Mouse (Mus musculus) heart, adult 2 months (tissue): ENCODE data around the gene Fance. TPM values are rescaled to one million over a fixed set of nuclear protein-coding genes. Genes with fewer than 3 reads are reported as not detected.

Experiments used
- DNase-seq, 2 experiments: peaks; one replicate each; pipeline ENCODE4 v3.0.0; 2021
- H3K27ac ChIP-seq: fragments of 200-600 bp; 2 replicates; pipeline ENCODE4 v1.8.1; 2022
- H3K27me3 ChIP-seq: fragments of 200-500 bp; 2 replicates; pipeline ENCODE4 v1.6.1; 2012; ENCODE audit warnings: mild to moderate bottlenecking, low read length, inconsistent platforms, mixed read lengths; ENCODE audit not compliant: control insufficient read depth, insufficient read depth
- H3K36me3 ChIP-seq: fragments of 200-500 bp; 2 replicates; pipeline ENCODE4 v1.6.1; 2012; ENCODE audit warnings: low read length, inconsistent platforms; ENCODE audit not compliant: control insufficient read depth, insufficient read depth
- H3K4me1 ChIP-seq: fragments of 200-500 bp; 2 replicates; pipeline ENCODE4 v1.6.1; 2011; ENCODE audit warnings: low read length; ENCODE audit not compliant: control insufficient read depth, insufficient read depth
- H3K4me3 ChIP-seq: fragments of 200-600 bp; 2 replicates; pipeline ENCODE4 v1.8.1; 2022
- H3K79me2 ChIP-seq: fragments of 200-500 bp; replicated peaks from 2 replicates; pipeline ENCODE4 v1.6.1; 2012; ENCODE audit warnings: mild to moderate bottlenecking, inconsistent platforms, low read length, moderate library complexity, mixed read lengths; ENCODE audit not compliant: control insufficient read depth, insufficient read depth
- H3K9ac ChIP-seq: fragments of 200-500 bp; 2 replicates; pipeline ENCODE4 v1.6.1; 2012; ENCODE audit warnings: low read depth, mild to moderate bottlenecking, control low read depth, inconsistent platforms, low read length, mixed read lengths
- CTCF ChIP-seq: fragments of 200-600 bp; IDR thresholded peaks from 2 replicates; pipeline ENCODE4 v1.8.1; 2022; ENCODE audit warnings: antibody characterized with exemption, mild to moderate bottlenecking, moderate library complexity
- EP300 ChIP-seq: fragments of 200-500 bp; IDR thresholded peaks from 2 replicates; pipeline ENCODE4 v1.6.1; 2011; ENCODE audit warnings: low read depth, low read length, control low read depth; ENCODE audit not compliant: insufficient read depth
- POLR2A ChIP-seq: fragments of 200-500 bp; IDR thresholded peaks from 2 replicates; pipeline ENCODE4 v1.6.1; 2011; ENCODE audit warnings: mild to moderate bottlenecking, low read depth, low read length, control low read depth; ENCODE audit not compliant: insufficient read depth
- WGBS: fragments of 180-500 bp; shearing (Covaris S2); methylation state at CpG from one replicate; pipeline ENCODE4 v1.1.7; 2018; 5-methylcytosine and 5-hydroxymethylcytosine counted together
- intact Hi-C: fragments of 180-260 bp; cut with DNase I; formaldehyde crosslinking; loops from one replicate; pipeline ENCODE4 v1.15.1; 2025
- polyA plus RNA-seq: library from polyadenylated mRNA; depleted of rRNA; stranded (reverse); fragments of >200 nt; gene quantifications from 2 replicates; pipeline ENCODE4 v1.2.3, GENCODE M21; 2012
- total RNA-seq, 2 experiments: library from RNA; stranded (reverse); gene quantifications; 2 replicates each; pipeline ENCODE4 v1.2.3; 2021

The Fance gene
- total and polyA plus RNA-seq, 3 experiments, result 11.2 to 12.0 (median 11.8) TPM

GRCm38 (mm10) chr17:28332915-28333546 lies 19.7 kb downstream of the Fance start:
- no peak for DNase-seq
- Histone ChIP-seq H3K27ac (no peak overlapping the region), H3K79me2 (no peaks in the 10 kb centered on the region), H3K4me3 (no peak overlapping the region), H3K27me3 (no peaks in the 10 kb centered on the region), H3K36me3 (peaks cover 4% of the 10 kb centered on the region; the same call in 1 of the 2 replicates), H3K4me1 (no peaks in the 10 kb centered on the region), H3K9ac (no peak overlapping the region)
- WGBS, result 67% methylated on average over 31 of the region's 31 CpGs
- no peak for TF ChIP-seq POLR2A
- intact Hi-C loops, result no loop called here

- Histone ChIP-seq H3K36me3 (no peaks in the 10 kb centered on the region), H3K4me1 (no peaks in the 10 kb centered on the region)
Measured at GRCm38 (mm10) chr17:28335267-28335666, 21.9 kb downstream of the Fance start.

GRCm38 (mm10) chr17:28337547-28337946 lies 24.2 kb downstream of the Fance start:
- 88% methylated on average over 7 of the region's 7 CpGs for WGBS
- TF ChIP-seq EP300 (no peak), CTCF (no peak), POLR2A (no peak)
- Histone ChIP-seq H3K27me3 (no peaks in the 10 kb centered on the region), H3K9ac (no peak overlapping the region), H3K4me3 (no peak overlapping the region), H3K36me3 (no peaks in the 10 kb centered on the region), H3K4me1 (0 out of 2 replicates have a peak, but pooled peaks cover 3% of the 10 kb centered on the region), H3K79me2 (no peaks in the 10 kb centered on the region), H3K27ac (no peak overlapping the region)
- DNase-seq, result no peak
- intact Hi-C loops, result no loop called here

More at GRCm38 (mm10) chr17:28335267-28335666, 21.9 kb downstream of the Fance start:
- H3K27me3 ChIP-seq, result no peaks in the 10 kb centered on the region
- no peak overlapping the region for H3K9ac ChIP-seq
- WGBS, result 76% methylated on average over 10 of the region's 10 CpGs
- TF ChIP-seq CTCF (no peak), POLR2A (no peak), EP300 (no peak)
- DNase-seq, result no peak
- no peaks in the 10 kb centered on the region for H3K79me2 ChIP-seq
- H3K4me3 ChIP-seq, result no peak overlapping the region
- no peak overlapping the region for H3K27ac ChIP-seq
- intact Hi-C loops, result no loop called here

GRCm38 (mm10) chr17:28340578-28340977 lies 27.3 kb downstream of the Fance start:
- Histone ChIP-seq H3K79me2 (no peaks in the 10 kb centered on the region), H3K4me3 (no peak overlapping the region), H3K27ac (peak overlapping the region; percentile 38), H3K36me3 (no peaks in the 10 kb centered on the region), H3K4me1 (0 out of 2 replicates have a peak, but pooled peaks cover 3% of the 10 kb centered on the region), H3K27me3 (no peaks in the 10 kb centered on the region), H3K9ac (no peak overlapping the region)
- intact Hi-C loops, result no loop called here
- 76% methylated on average over 7 of the region's 7 CpGs for WGBS
- TF ChIP-seq EP300, result no peak
- no peak for TF ChIP-seq CTCF
- no peak for TF ChIP-seq POLR2A
- DNase-seq, result no peak

- no peak overlapping the region for H3K4me3 ChIP-seq
- peak; percentile 81 to 84 for DNase-seq
- 17% methylated on average over 22 of the region's 26 CpGs for WGBS
- peak overlapping the region; percentile 38 for H3K27ac ChIP-seq
- TF ChIP-seq EP300 (no peak), CTCF (no peak), POLR2A (no peak)
- no peaks in the 10 kb centered on the region for H3K79me2 ChIP-seq
- H3K9ac ChIP-seq, result peak overlapping the region; percentile 40; the same call in 1 of the 2 replicates
- H3K36me3 ChIP-seq, result no peaks in the 10 kb centered on the region
- H3K27me3 ChIP-seq, result no peaks in the 10 kb centered on the region
- 0 out of 2 replicates have a peak, but pooled peaks cover 3% of the 10 kb centered on the region for H3K4me1 ChIP-seq
- intact Hi-C loops, result no loop called here
Measured at GRCm38 (mm10) chr17:28341091-28341490, 27.8 kb downstream of the Fance start.

- Histone ChIP-seq H3K9ac (no peak overlapping the region), H3K79me2 (no peaks in the 10 kb centered on the region), H3K36me3 (no peaks in the 10 kb centered on the region), H3K27ac (no peak overlapping the region; the same call in 1 of the 2 replicates), H3K4me1 (peaks cover 6% of the 10 kb centered on the region), H3K4me3 (no peak overlapping the region), H3K27me3 (no peaks in the 10 kb centered on the region)
- TF ChIP-seq EP300, result no peak
- TF ChIP-seq POLR2A, result no peak
- TF ChIP-seq CTCF, result no peak
- intact Hi-C loops, result no loop called here
- 33% methylated on average over 4 of the region's 4 CpGs for WGBS
- peak in 1 of 2 experiments; percentile 38 for DNase-seq
Measured at GRCm38 (mm10) chr17:28344050-28344607, 30.8 kb downstream of the Fance start.
